Mouse (Mus musculus) lung, embryonic 15.5 days (tissue): ENCODE data around the gene Arhgap17. TPM values are rescaled to one million over a fixed set of nuclear protein-coding genes. Genes with fewer than 3 reads are reported as not detected.

ENCODE experiments used
- polyA plus RNA-seq: library from polyadenylated mRNA; unstranded; fragments of >200 nt; fragmentation: Nextera tagmentation; extraction: Ambion mirVana; gene quantifications from 2 replicates; pipeline ENCODE4 v1.2.1, GENCODE M21; 2015

The Arhgap17 gene
- polyA plus RNA-seq, 1 experiment from 2014 or later: 18.5 TPM

Other genes with a start within 250 kb of the Arhgap17 start
- 38.5 and 38.8 TPM in 2 replicates for gene Tnrc6a, start 246.0 kb downstream of the Arhgap17 start, polyA plus RNA-seq
- gene Slc5a11, start 155.1 kb downstream of the Arhgap17 start, polyA plus RNA-seq: 0.65 and 0.72 TPM in 2 replicates
- 46.2 and 48.5 TPM in 2 replicates for gene Lcmt1, start 131 bp downstream of the Arhgap17 start, polyA plus RNA-seq
- gene Aqp8, start 92.4 kb upstream of the Arhgap17 start, polyA plus RNA-seq: 0.23 TPM in 1 of 2 replicates, not detected in the other
- gene Zkscan2, start 130.5 kb upstream of the Arhgap17 start, polyA plus RNA-seq: 2.2 and 2.5 TPM in 2 replicates